Mouse (Mus musculus): Measurements from ENCODE around the gene Prr15.

GRCm38 (mm10) chr6:54379356-54379755 lies 53.7 kb downstream of the Prr15 start:
- no peak for TF ChIP-seq TAL1 (IDR thresholded peaks at IDR 0.05; ENCODE audit: low read length)
- no peak for TF ChIP-seq GATA1 (IDR thresholded peaks at IDR 0.05; ENCODE audit: low read length)
